Mouse (Mus musculus) megakaryocyte, embryonic 14.5 days (primary cell): ENCODE data around the gene Polr2i.

Experiments
- FLI1 ChIP-seq: IDR thresholded peaks from 2 replicates; pipeline ENCODE4 v1.6.1; 2012; ENCODE audit warnings: low read length, inconsistent platforms, mixed read lengths
- GATA1 ChIP-seq: IDR thresholded peaks from 3 replicates; pipeline ENCODE4 v1.6.1; 2012; ENCODE audit warnings: mixed read lengths, low read length, inconsistent platforms, borderline replicate concordance

- no peak for TF ChIP-seq GATA1
- TF ChIP-seq FLI1: no peak
These were observed 49.0 kb downstream of the Polr2i start for GRCm38 (mm10) chr7:30280670-30281138.
